Mouse (Mus musculus) erythroblast, embryonic 14.5 days (primary cell): ENCODE data around the gene Pln.

Experiments
- GATA1 ChIP-seq: IDR thresholded peaks from 2 replicates; pipeline ENCODE4 v1.6.1; 2012; ENCODE audit warnings: low read length, inconsistent platforms, mixed read lengths
- TAL1 ChIP-seq: IDR thresholded peaks from 3 replicates; pipeline ENCODE4 v1.6.1; 2012; ENCODE audit warnings: low read length, inconsistent platforms, mixed read lengths

DNA sequence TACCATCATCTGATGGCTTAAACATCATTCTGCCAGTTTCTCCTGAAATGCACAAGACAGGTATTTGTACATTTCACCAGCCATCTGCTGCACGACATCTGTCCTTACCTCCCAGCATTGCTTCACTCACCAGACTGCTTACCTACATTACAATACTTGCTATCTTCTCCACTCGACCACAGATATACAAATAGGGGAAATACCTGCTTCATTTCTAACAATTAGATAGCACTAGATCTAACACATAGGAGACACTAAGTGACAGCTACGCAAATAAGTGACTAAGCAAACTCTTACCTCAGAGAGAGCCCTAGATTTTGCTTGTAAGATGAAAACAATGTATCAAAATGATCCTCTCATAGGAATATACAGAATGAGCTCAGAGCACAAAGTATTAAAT, 16.2 kb downstream of the Pln start:
- TF ChIP-seq GATA1 (no peak), TAL1 (no peak)
